In genomic region chr12:76361405-76362302, GRCm38 (mm10) we compare ENCODE assay signal across 1 mouse cellular context.
TF ChIP-seq lines count a peak whose summit lies in the region.

No protein-coding gene starts in this region.

TF ChIP-seq in CH12.LX, 34 proteins besides CTCF, POLR2A, EP300 and RAD21:
- TF ChIP-seq MXI1 (IDR thresholded peaks at IDR 0.05; ENCODE audit: low read depth, low read length): no peak
- TF ChIP-seq GABPA (IDR thresholded peaks at IDR 0.05; ENCODE audit: insufficient replicate concordance, low read depth, low read length): no peak
- TF ChIP-seq UBTF (IDR thresholded peaks at IDR 0.05; ENCODE audit: low read depth, low read length): no peak
- no peak for TF ChIP-seq POLR2AphosphoS2 (IDR thresholded peaks at IDR 0.05; ENCODE audit: low read depth, low read length)
- TF ChIP-seq MYC (IDR thresholded peaks at IDR 0.05; ENCODE audit: low read depth, low read length): no peak
- no peak for TF ChIP-seq ZC3H11A (IDR thresholded peaks at IDR 0.05; ENCODE audit: low read depth, low read length)
- no peak for TF ChIP-seq NRF1 (IDR thresholded peaks at IDR 0.05; ENCODE audit: low read depth, low read length)
- no peak for TF ChIP-seq E2F4 (IDR thresholded peaks at IDR 0.05; ENCODE audit: insufficient replicate concordance, low read depth, low read length)
- TF ChIP-seq TBP (conservative IDR thresholded peaks at IDR 0.05; ENCODE audit: low read depth, low read length): no peak
- TF ChIP-seq BHLHE40 (IDR thresholded peaks at IDR 0.05; ENCODE audit: low read depth, low read length): no peak
- no peak for TF ChIP-seq USF1 (IDR thresholded peaks at IDR 0.05; ENCODE audit: low read depth, low read length)
- no peak for TF ChIP-seq SIN3A (IDR thresholded peaks at IDR 0.05; ENCODE audit: low read length)
- no peak for TF ChIP-seq HCFC1 (IDR thresholded peaks at IDR 0.05; ENCODE audit: low read depth, low read length)
- no peak for TF ChIP-seq ETS1 (conservative IDR thresholded peaks at IDR 0.05; ENCODE audit: low read depth, low read length)
- TF ChIP-seq IRF4 (IDR thresholded peaks at IDR 0.05; ENCODE audit: low read depth, low read length): no peak
- TF ChIP-seq MAFK (IDR thresholded peaks at IDR 0.05; ENCODE audit: insufficient replicate concordance, low read length): no peak
